Mouse (Mus musculus): ENCODE data around the gene Ankrd10.

DNA sequence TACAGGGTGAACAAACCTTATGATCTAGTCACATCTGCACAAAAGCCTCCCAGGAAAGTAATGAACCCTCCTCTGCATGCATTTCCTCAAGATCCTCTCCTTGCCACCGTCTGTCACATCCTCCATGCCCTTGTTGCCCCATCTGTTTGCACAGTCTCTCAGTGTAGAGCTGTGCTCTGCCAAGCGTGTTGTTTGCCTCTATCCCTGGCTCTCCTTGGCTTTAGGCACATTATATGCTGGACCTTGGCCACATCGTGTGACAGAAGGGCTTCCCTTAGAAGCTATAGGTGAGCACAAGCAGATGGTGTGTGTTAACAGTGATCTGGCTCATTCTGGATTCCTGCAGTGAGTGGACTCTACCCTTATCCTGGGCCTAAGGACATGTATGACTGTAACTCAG, 26.4 kb upstream of the Ankrd10 start:
- no peak for TF ChIP-seq GATA1 (IDR thresholded peaks at IDR 0.05; ENCODE audit: low read length)
- no peak for TF ChIP-seq TAL1 (IDR thresholded peaks at IDR 0.05; ENCODE audit: low read length)
